Mouse (Mus musculus) testis, adult 2 months (tissue): ENCODE results near the gene Mllt1.

Experiments used
- CTCF ChIP-seq: fragments of 200-500 bp; IDR thresholded peaks from 2 replicates; pipeline ENCODE4 v1.5.1; 2012; ENCODE audit warnings: low read depth, mild to moderate bottlenecking, inconsistent platforms, low read length, moderate library complexity; ENCODE audit not compliant: control insufficient read depth, insufficient read depth, insufficient replicate concordance
- POLR2A ChIP-seq: fragments of 200-500 bp; IDR thresholded peaks from 2 replicates; pipeline ENCODE4 v1.6.1; 2012; ENCODE audit warnings: low read depth, mild to moderate bottlenecking, inconsistent platforms, low read length, moderate library complexity; ENCODE audit not compliant: control insufficient read depth

- TF ChIP-seq CTCF, result no peak
- TF ChIP-seq POLR2A, result no peak
Observed at GRCm38 (mm10) chr17:56919725-56920124, 15.5 kb downstream of the Mllt1 start.
